Mouse (Mus musculus) ES-E14 (cell line): Measurements from ENCODE around the gene Polm. TPM values are rescaled to one million over a fixed set of nuclear protein-coding genes. Genes with fewer than 3 reads are reported as not detected.
A peak's percentile ranks its signal among the peaks of the same experiment; 100 is the strongest.

ENCODE experiments used
- DNase-seq: peaks from one replicate; pipeline ENCODE4 v3.0.0-alpha.2; 2013; ENCODE audit warnings: low read depth, low spot score
- H3K27ac ChIP-seq: 2 replicates; pipeline ENCODE4 v1.5.1; 2012; ENCODE audit warnings: low read depth, mild to moderate bottlenecking, low read length, moderate library complexity, mixed read lengths; ENCODE audit not compliant: poor library complexity, insufficient read depth, severe bottlenecking
- H3K36me3 ChIP-seq: 2 replicates; pipeline ENCODE4 v1.6.1; 2012; ENCODE audit warnings: mild to moderate bottlenecking, low read length, moderate library complexity, mixed read lengths; ENCODE audit not compliant: control insufficient read depth, poor library complexity, insufficient read depth, severe bottlenecking
- H3K4me1 ChIP-seq, 2 experiments: fragments of 150-350 bp in 1 of 2; sonication (generic) in 1 of 2; 2 replicates each; pipeline ENCODE4 v1.6.1; 2012; ENCODE audit warnings: low read length in 2 of 2, mild to moderate bottlenecking in 1 of 2, mixed read lengths in 1 of 2; ENCODE audit not compliant: control insufficient read depth in 2 of 2, insufficient read depth in 2 of 2, poor library complexity in 1 of 2
- H3K4me3 ChIP-seq, 2 experiments: fragments of 150-350 bp in 1 of 2; sonication (generic) in 1 of 2; 2 replicates each; pipeline ENCODE4 v1.5.1; 2012; ENCODE audit warnings: low read length in 2 of 2, low read depth in 1 of 2, mild to moderate bottlenecking in 1 of 2, mixed read lengths in 1 of 2; ENCODE audit not compliant: insufficient read depth in 1 of 2, poor library complexity in 1 of 2, severe bottlenecking in 1 of 2
- H3K9ac ChIP-seq: 2 replicates; pipeline ENCODE4 v1.6.1; 2012; ENCODE audit warnings: low read depth, mild to moderate bottlenecking, low read length, mixed read lengths; ENCODE audit not compliant: poor library complexity, insufficient read depth, severe bottlenecking
- H3K9me3 ChIP-seq: fragments of 150-350 bp; sonication (generic); 2 replicates; pipeline ENCODE4 v1.6.1; 2012; ENCODE audit warnings: low read depth, mild to moderate bottlenecking, low read length; ENCODE audit not compliant: control insufficient read depth, insufficient read depth
- CHD2 ChIP-seq: IDR thresholded peaks from 2 replicates; pipeline ENCODE4 v1.6.1; 2014; ENCODE audit warnings: mild to moderate bottlenecking, low read depth, low read length, inconsistent platforms
- HCFC1 ChIP-seq: IDR thresholded peaks from 2 replicates; pipeline ENCODE4 v1.6.1; 2012; ENCODE audit warnings: low read length, inconsistent platforms, borderline replicate concordance; ENCODE audit not compliant: insufficient read depth
- MAFK ChIP-seq: IDR thresholded peaks from 2 replicates; pipeline ENCODE4 v1.6.1; 2014; ENCODE audit warnings: mild to moderate bottlenecking, low read depth, low read length, inconsistent platforms; ENCODE audit not compliant: insufficient read depth
- ZC3H11A ChIP-seq: IDR thresholded peaks from 2 replicates; pipeline ENCODE4 v1.6.1; 2012; ENCODE audit warnings: low read depth, mild to moderate bottlenecking, inconsistent platforms, low read length, borderline replicate concordance
- ZNF384 ChIP-seq: IDR thresholded peaks from 2 replicates; pipeline ENCODE4 v1.6.1; 2012; ENCODE audit warnings: low read depth, low read length, inconsistent platforms
- in situ Hi-C, 2 experiments: fragments of 600-800 bp; cut with MboI; formaldehyde crosslinking; loops; one replicate each; pipeline ENCODE4 v1.15.1; 2025; ENCODE audit warnings: low sequenced_read_pairs in 2 of 2, inconsistent platforms in 1 of 2; ENCODE audit not compliant: unreplicated experiment in 2 of 2
- total RNA-seq: library from RNA; depleted of rRNA; stranded (reverse); fragments of 300-350 nt; gene quantifications from 2 replicates; pipeline ENCODE4 v1.2.3, GENCODE M21; 2012

Polm gene
- total RNA-seq, 1 experiment = 6.7 TPM

DNA sequence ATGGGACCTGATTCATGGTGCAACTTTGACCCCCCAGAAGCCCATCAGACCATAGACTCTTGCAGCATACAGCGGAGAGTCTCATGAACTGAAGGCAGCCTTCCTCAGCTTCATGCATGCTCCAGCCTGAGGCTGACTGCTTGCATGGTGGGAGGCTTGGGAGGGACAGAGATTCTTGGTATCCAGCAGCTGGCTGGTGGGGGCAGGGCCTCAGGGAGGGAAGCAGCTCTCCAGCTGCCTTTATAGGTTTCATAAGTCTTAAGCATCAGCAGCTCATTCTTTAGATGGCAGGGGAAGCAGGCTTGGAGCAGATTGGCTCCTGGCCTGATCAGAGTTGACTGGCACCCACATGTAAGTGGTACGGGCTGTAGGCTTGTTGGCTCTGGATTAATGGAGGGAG, 29.4 kb upstream of the Polm start:
- H3K4me1 ChIP-seq = no peaks in the 10 kb centered on the region
- TF ChIP-seq HCFC1 (no peak), ZC3H11A (no peak), ZNF384 (no peak), CHD2 (no peak), MAFK (no peak)
- in situ Hi-C loops = no loop called here
- H3K36me3 ChIP-seq = peaks cover 23% of the 10 kb centered on the region
- no peaks in the 10 kb centered on the region for H3K9me3 ChIP-seq
- no peak overlapping the region for H3K4me3 ChIP-seq
- no peak for DNase-seq
- no peak overlapping the region for H3K27ac ChIP-seq
- H3K9ac ChIP-seq = no peak overlapping the region

DNA sequence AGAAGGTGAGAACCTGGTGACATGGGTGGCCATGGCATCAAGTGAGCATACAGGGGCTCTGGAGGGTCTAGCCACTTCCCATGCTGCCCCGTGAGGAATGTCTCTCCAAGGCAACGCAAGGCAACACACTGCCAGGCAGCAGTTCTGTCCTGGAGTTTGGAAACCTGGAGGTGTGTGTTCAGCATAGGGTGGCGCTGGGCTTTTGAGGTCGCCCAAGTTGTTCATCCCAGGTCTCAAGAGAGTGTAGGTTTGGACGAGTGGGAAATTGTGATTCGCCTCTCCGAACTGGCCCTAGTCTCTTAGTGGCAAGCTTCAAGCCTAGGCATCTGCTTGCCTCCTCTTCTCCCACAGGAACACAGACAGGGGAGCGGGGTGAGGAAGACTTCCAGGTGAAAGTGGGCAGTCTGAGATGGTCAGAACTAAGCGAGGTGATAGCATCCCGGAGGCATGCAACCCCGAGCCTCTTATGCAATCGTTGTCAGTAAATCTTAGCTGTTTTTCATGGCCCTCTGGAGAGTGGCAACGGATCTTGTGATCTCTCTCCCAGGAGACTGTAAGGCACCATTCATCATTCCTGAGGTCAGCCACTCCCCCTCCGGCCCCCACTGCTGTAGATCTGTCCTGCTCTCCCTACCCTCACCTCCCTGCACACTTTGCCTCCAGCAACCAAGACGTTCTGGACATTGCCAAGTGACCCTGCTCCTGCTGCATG, 24.7 kb upstream of the Polm start:
- DNase-seq = no peak
- TF ChIP-seq HCFC1 (no peak), ZC3H11A (no peak), ZNF384 (no peak), CHD2 (no peak), MAFK (no peak)
- no peaks in the 10 kb centered on the region; the same call in 1 of the 2 replicates for H3K9me3 ChIP-seq
- H3K36me3 ChIP-seq = no peaks in the 10 kb centered on the region; the same call in 1 of the 2 replicates
- H3K27ac ChIP-seq = no peak overlapping the region
- H3K9ac ChIP-seq = 0 out of 2 replicates have a peak overlapping the region, but pooled peaks have one; percentile 3
- H3K4me3 ChIP-seq = peak overlapping the region; percentile 63 to 67; a peak in 3 of 4 replicates
- no peaks in the 10 kb centered on the region for H3K4me1 ChIP-seq
- in situ Hi-C loops = no loop called here

DNA sequence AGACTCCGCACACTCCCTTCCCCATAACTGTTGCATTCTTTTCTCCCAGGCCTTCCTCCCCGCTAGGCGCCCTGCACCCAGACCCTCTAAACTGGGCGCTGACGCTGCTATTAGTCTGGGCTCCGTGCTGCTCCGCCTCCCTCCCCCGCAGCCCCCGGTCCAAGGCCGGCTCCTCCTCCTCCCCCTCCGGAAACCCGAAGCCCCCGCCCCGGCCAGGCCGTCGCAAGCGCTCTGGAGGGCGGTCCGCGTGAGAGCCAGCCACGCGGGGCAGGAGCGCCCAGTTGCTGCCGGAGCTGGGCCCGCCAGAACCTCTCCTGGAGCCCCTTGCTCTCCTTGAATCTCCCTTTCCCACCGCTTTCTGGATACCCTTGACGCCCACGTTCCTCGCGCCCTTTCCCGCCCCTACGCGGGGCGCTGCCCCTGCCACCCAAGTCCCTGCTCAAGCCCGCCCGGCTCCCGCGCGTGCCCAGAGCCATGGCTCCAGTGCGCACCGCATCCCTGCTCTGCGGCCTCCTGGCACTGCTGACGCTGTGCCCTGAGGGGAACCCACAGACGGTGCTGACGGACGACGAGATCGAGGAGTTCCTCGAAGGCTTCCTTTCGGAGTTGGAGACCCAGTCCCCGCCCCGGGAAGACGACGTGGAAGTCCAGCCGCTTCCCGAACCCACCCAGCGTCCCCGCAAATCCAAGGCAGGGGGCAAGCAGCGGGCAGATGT, 24.0 kb upstream of the Polm start, which contains the start of gene Aebp1:
Aebp1 (plus strand) TSS at position 270 of the 716 bp plus-strand sequence.
- Histone ChIP-seq H3K9me3 (no peaks in the 10 kb centered on the region; the same call in 1 of the 2 replicates), H3K9ac (peak within 1 kb of the TSS; percentile 52), H3K4me3 (peak within 1 kb of the TSS; percentile 63 to 67), H3K4me1 (no peaks in the 10 kb centered on the region), H3K36me3 (no peaks in the 10 kb centered on the region), H3K27ac (no peak within 1 kb of the TSS)
- DNase-seq = no peak
- TF ChIP-seq CHD2 = no peak
- TF ChIP-seq ZNF384 = no peak
- TF ChIP-seq MAFK = no peak
- no peak for TF ChIP-seq HCFC1
- TF ChIP-seq ZC3H11A = no peak
- in situ Hi-C loops = no loop called here

DNA sequence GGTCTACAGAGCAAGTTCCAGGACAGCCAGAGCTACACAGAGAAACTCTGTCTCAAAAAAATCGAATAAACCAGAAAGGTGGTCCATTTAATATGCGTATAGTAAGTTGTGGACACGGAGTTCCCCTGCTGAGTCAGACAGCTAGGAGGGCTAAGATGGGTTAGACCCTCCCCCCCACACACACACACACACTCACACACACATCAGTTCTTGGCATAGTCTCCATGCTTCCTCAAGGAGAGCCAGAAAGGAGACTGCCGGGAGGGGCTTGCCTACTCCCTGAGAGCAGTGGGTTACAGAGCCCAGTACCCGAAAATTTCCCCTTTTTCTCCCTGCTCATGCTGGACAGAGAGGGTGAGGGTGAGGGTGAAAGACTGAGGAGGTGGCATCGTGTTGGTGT, 22.8 kb upstream of the Polm start:
- in situ Hi-C loops = no loop called here
- Histone ChIP-seq H3K36me3 (no peaks in the 10 kb centered on the region), H3K9ac (no peak overlapping the region), H3K4me3 (no peak overlapping the region), H3K4me1 (peaks cover 0 to 3% of the 10 kb centered on the region in 2 experiments; a peak in 1 of 4 replicates), H3K27ac (no peak overlapping the region), H3K9me3 (no peaks in the 10 kb centered on the region; the same call in 1 of the 2 replicates)
- no peak for TF ChIP-seq HCFC1
- TF ChIP-seq MAFK = no peak
- TF ChIP-seq ZNF384 = no peak
- TF ChIP-seq CHD2 = no peak
- TF ChIP-seq ZC3H11A = no peak
- DNase-seq = no peak
